ENCODE assay signal across 11 mouse cellular contexts in the genomic region with DNA sequence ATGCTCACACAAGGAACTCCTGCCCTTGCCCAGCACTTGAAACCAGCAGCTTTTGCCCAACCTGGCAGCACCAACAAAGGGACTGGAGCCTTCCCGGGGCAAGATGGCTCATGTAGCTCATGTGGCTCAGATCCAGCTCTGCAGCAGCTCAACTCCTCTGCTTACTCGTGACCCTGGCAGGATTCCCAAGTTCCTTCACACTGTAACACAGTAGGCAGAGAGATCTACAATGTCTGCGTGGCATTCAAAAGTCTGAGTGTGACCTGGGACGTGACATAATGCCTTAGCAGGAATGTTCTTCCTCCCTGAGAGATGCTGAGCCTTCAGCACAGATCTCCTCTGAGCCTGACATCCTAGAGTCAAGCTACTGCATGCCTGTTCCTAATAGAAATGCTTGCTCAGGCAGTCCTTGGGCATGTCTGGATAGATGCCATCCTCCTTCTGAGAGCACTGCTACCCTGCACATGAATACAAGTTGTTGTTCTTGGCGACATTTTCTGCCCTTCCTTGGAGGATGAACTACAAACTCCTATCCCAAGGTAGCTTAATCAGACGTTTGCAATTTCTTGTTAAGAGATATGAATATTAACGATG. TPM values are rescaled to one million over a fixed set of nuclear protein-coding genes. Genes with fewer than 3 reads are reported as not detected.
A peak's percentile ranks its signal among the peaks of the same experiment; 100 is the strongest.
DNase-seq lines count a peak whose midpoint lies in the region; ATAC-seq and TF ChIP-seq lines count a peak whose summit lies in the region.
"Had no signal": no experiment of that assay in that cellular context is flagged by ENCODE, and none has a peak within 500 bp of the region (broad histone marks: within the 10 kb centered on the region; RNA-seq: fewer than 3 reads in every experiment).

No protein-coding gene starts in this region.

- 32% methylated on average over 7 of the region's 7 CpGs for WGBS in heart, postnatal 0 days
- 76% methylated on average over 7 of the region's 7 CpGs for WGBS in midbrain, embryonic 13.5 days

- H3K4me1 ChIP-seq in heart, postnatal 0 days (ENCODE audit: control insufficient read depth, insufficient read depth): 0 out of 2 replicates have a peak, but pooled peaks cover 2% of the 10 kb centered on the region
- H3K4me1 ChIP-seq in midbrain, embryonic 13.5 days (replicated peaks): no peaks in the 10 kb centered on the region
- H3K4me1 ChIP-seq: heart, embryonic 13.5 days; neural tube, embryonic 12.5 days had no signal

- H3K27me3 ChIP-seq in heart, postnatal 0 days (ENCODE audit: control insufficient read depth, insufficient read depth, low read length): no peaks in the 10 kb centered on the region
- no peaks in the 10 kb centered on the region for H3K27me3 ChIP-seq in midbrain, embryonic 13.5 days
- H3K27me3 ChIP-seq: heart, embryonic 13.5 days; neural tube, embryonic 12.5 days had no signal

- no peak overlapping the region for H3K4me3 ChIP-seq in heart, postnatal 0 days (ENCODE audit: low read depth, low read length)
- no peak overlapping the region for H3K4me3 ChIP-seq in midbrain, embryonic 13.5 days (replicated peaks)
- H3K4me3 ChIP-seq: heart, embryonic 13.5 days; neural tube, embryonic 12.5 days had no signal

- ATAC-seq in heart, postnatal 0 days (ENCODE audit: insufficient read depth, low read depth): peak; percentile 58
- no peak for ATAC-seq in midbrain, embryonic 13.5 days

- no peak for TF ChIP-seq EP300 in heart, postnatal 0 days (IDR thresholded peaks at IDR 0.05; ENCODE audit: low read depth)

- TF ChIP-seq CTCF in heart, postnatal 0 days (IDR thresholded peaks at IDR 0.05; ENCODE audit: low read depth): no peak

- no peak overlapping the region for H3K27ac ChIP-seq in heart, postnatal 0 days (ENCODE audit: low read depth)
- no peak overlapping the region for H3K27ac ChIP-seq in midbrain, embryonic 13.5 days
- H3K27ac ChIP-seq: heart, embryonic 13.5 days; liver, embryonic 14.5 days; neural tube, embryonic 12.5 days had no signal

- no peak overlapping the region for H3K4me2 ChIP-seq in heart, postnatal 0 days (ENCODE audit: low read depth, low read length)
- no peak overlapping the region for H3K4me2 ChIP-seq in midbrain, embryonic 13.5 days (replicated peaks)
- H3K4me2 ChIP-seq: heart, embryonic 13.5 days; neural tube, embryonic 12.5 days had no signal

- peak; percentile 47 for DNase-seq in heart, postnatal 0 days (ENCODE audit: low spot score)
- DNase-seq in heart, adult 8-10 months (ENCODE audit: low spot score): no peak
- peak; percentile 46 for DNase-seq in 3134 (ENCODE audit: extremely low read depth, insufficient read length, low spot score)
- DNase-seq in adrenal gland, postnatal 25 days: peak; percentile 67
- DNase-seq in gastrocnemius, adult 8-10 months (ENCODE audit: low spot score in 2 of 2): peak; percentile 30 to 59
- no peak for DNase-seq in c-Kit-positive CD71-positive TER-119-positive erythroid progenitor cells, embryonic 14.5 days (ENCODE audit: low spot score)
- no peak for DNase-seq in embryo, embryonic 9.5 days (ENCODE audit: extremely low spot score)

- H3K9me3 ChIP-seq in heart, postnatal 0 days (replicated peaks; ENCODE audit: control insufficient read depth, low read length): no peaks in the 10 kb centered on the region
- no peaks in the 10 kb centered on the region for H3K9me3 ChIP-seq in midbrain, embryonic 13.5 days
- H3K9me3 ChIP-seq: heart, embryonic 13.5 days; neural tube, embryonic 12.5 days had no signal

- no peaks in the 10 kb centered on the region for H3K36me3 ChIP-seq in heart, postnatal 0 days (replicated peaks; ENCODE audit: control insufficient read depth, insufficient read depth, low read length)
- no peaks in the 10 kb centered on the region for H3K36me3 ChIP-seq in midbrain, embryonic 13.5 days
- H3K36me3 ChIP-seq: heart, embryonic 13.5 days; neural tube, embryonic 12.5 days had no signal

- H3K9ac ChIP-seq in heart, postnatal 0 days (replicated peaks; ENCODE audit: low read depth, low read length): no peak overlapping the region
- H3K9ac ChIP-seq in midbrain, embryonic 13.5 days (replicated peaks): no peak overlapping the region
- H3K9ac ChIP-seq: heart, embryonic 13.5 days; liver, embryonic 14.5 days; neural tube, embryonic 12.5 days had no signal

RNA-seq across cellular contexts. Expression of gene Tmem131, which starts 6.2 kb away (rescaled TPM):
- total RNA-seq in heart, postnatal 0 days (2014; rRNA removed; ENCODE audit: low replicate concordance): 10.1 and 11.3 TPM in 2 replicates
- polyA plus RNA-seq in heart, postnatal 0 days (2015; fragmentation: Nextera tagmentation; extraction: Ambion mirVana): 3.9 TPM in 2 replicates
- total RNA-seq in heart, adult 8-10 months (2022): 10 to 100 TPM; 23.0 to 31.0 (median 28.3) TPM
- 48.1 and 50.8 TPM in 2 replicates for total RNA-seq in adrenal gland, postnatal 25 days (2021)
- total RNA-seq in gastrocnemius, adult 8-10 months (2022): 10 to 100 TPM; 22.6 to 28.6 (median 27.4) TPM
- 12.6 and 13.2 TPM in 2 replicates for polyA plus RNA-seq in midbrain, embryonic 13.5 days (2015; fragmentation: Nextera tagmentation; extraction: Ambion mirVana)

Comparison
In these comparisons a context has a peak if more than half of its experiments do, and no peak if none do; other contexts are left out.
1. DNase-seq: peak in heart, postnatal 0 days (single experiment), 3134 (single experiment), adrenal gland, postnatal 25 days (single experiment) and gastrocnemius, adult 8-10 months (2 of 2); none in heart, adult 8-10 months (single experiment), c-Kit-positive CD71-positive TER-119-positive erythroid progenitor cells, embryonic 14.5 days (single experiment) and embryo, embryonic 9.5 days (single experiment).